Mouse (Mus musculus) right cerebral cortex, postnatal 25 days (tissue): ENCODE data around the gene Ifnab.

ENCODE experiments used
- DNase-seq: peaks from one replicate; pipeline ENCODE4 v3.0.0; 2022

Gene Ifnab

GRCm38 (mm10) chr4:88655461-88655860 lies 35.7 kb downstream of the Ifnab start:
- DNase-seq: no peak

- DNase-seq: no peak
Measured at GRCm38 (mm10) chr4:88653644-88654043, 37.5 kb downstream of the Ifnab start.

GRCm38 (mm10) chr4:88644359-88644758 lies 46.8 kb downstream of the Ifnab start, which contains the start of gene Ifna13:
Ifna13 (minus strand) TSS chr4:88644459.
- DNase-seq: no peak

GRCm38 (mm10) chr4:88642526-88642925 lies 48.6 kb downstream of the Ifnab start:
- DNase-seq: no peak

GRCm38 (mm10) chr4:88641077-88641831 lies 49.9 kb downstream of the Ifnab start:
- DNase-seq: peak; percentile 80

GRCm38 (mm10) chr4:88640704-88641076 lies 50.5 kb downstream of the Ifnab start:
- DNase-seq: no peak
